Mouse (Mus musculus) MEL (cell line): Measurements from ENCODE around the gene Prrc2b. TPM values are rescaled to one million over a fixed set of nuclear protein-coding genes. Genes with fewer than 3 reads are reported as not detected.

Experiments
- DNase-seq: peaks from one replicate; pipeline ENCODE4 v3.0.0; 2011; ENCODE audit warnings: low read depth, low spot score
- H3K27ac ChIP-seq: 2 replicates; pipeline ENCODE4 v1.5.1; 2012; ENCODE audit warnings: low read depth, mild to moderate bottlenecking, control low read depth, low read length, moderate library complexity; ENCODE audit not compliant: control insufficient read depth
- H3K27me3 ChIP-seq, 2 experiments: fragments of 150-350 bp in 1 of 2; sonication (generic) in 1 of 2; 2 replicates each; pipeline ENCODE4 v1.6.1; 2012; ENCODE audit warnings: low read length in 2 of 2, mild to moderate bottlenecking in 2 of 2, improper control_type of control experiment in 1 of 2, moderate library complexity in 1 of 2; ENCODE audit not compliant: insufficient read depth in 2 of 2, control insufficient read depth in 1 of 2
- H3K36me3 ChIP-seq, 2 experiments: 2 replicates each; pipeline ENCODE4 v1.6.1; 2012 to 2014; ENCODE audit warnings: low read length in 2 of 2, improper control_type of control experiment in 1 of 2, inconsistent platforms in 1 of 2, mild to moderate bottlenecking in 1 of 2; ENCODE audit not compliant: insufficient read depth in 2 of 2, control insufficient read depth in 1 of 2
- H3K4me1 ChIP-seq, 2 experiments: fragments of 150-350 bp in 1 of 2; sonication (generic) in 1 of 2; 2 replicates each; pipeline ENCODE4 v1.6.1; 2012; ENCODE audit warnings: low read length in 2 of 2, improper control_type of control experiment in 1 of 2, mild to moderate bottlenecking in 1 of 2; ENCODE audit not compliant: insufficient read depth in 2 of 2, control insufficient read depth in 1 of 2
- H3K4me3 ChIP-seq, 2 experiments: fragments of 150-350 bp in 1 of 2; sonication (generic) in 1 of 2; 2 replicates each; pipeline ENCODE4 v1.5.1; 2012; ENCODE audit warnings: low read depth in 2 of 2, low read length in 2 of 2, mild to moderate bottlenecking in 2 of 2, moderate library complexity in 2 of 2, control low read depth in 1 of 2, improper control_type of control experiment in 1 of 2; ENCODE audit not compliant: control insufficient read depth in 1 of 2, insufficient read depth in 1 of 2
- H3K79me2 ChIP-seq: 2 replicates; pipeline ENCODE4 v1.6.1; 2012; ENCODE audit warnings: mild to moderate bottlenecking, low read length, moderate library complexity; ENCODE audit not compliant: control insufficient read depth, poor library complexity, insufficient read depth
- H3K9ac ChIP-seq: 2 replicates; pipeline ENCODE4 v1.6.1; 2012; ENCODE audit warnings: low read depth, mild to moderate bottlenecking, control low read depth, low read length, moderate library complexity; ENCODE audit not compliant: control insufficient read depth, poor library complexity, severe bottlenecking
- H3K9me3 ChIP-seq: fragments of 150-350 bp; sonication (generic); replicated peaks from 2 replicates; pipeline ENCODE4 v1.6.1; 2012; ENCODE audit warnings: mild to moderate bottlenecking, low read length, improper control_type of control experiment, moderate library complexity; ENCODE audit not compliant: insufficient read depth
- BHLHE40 ChIP-seq: IDR thresholded peaks from 2 replicates; pipeline ENCODE4 v1.6.1; 2012; ENCODE audit warnings: low read depth, mild to moderate bottlenecking, inconsistent platforms, low read length, improper control_type of control experiment, borderline replicate concordance
- E2F4 ChIP-seq: IDR thresholded peaks from 2 replicates; pipeline ENCODE4 v1.6.1; 2011; ENCODE audit warnings: low read depth, low read length, improper control_type of control experiment, borderline replicate concordance
- EP300 ChIP-seq, 2 experiments: IDR thresholded peaks; 2 replicates each; pipeline ENCODE4 v1.6.1; 2011; ENCODE audit warnings: improper control_type of control experiment in 2 of 2, low read length in 2 of 2, low read depth in 1 of 2, mild to moderate bottlenecking in 1 of 2
- JUND ChIP-seq: IDR thresholded peaks from 2 replicates; pipeline ENCODE4 v1.6.1; 2011; ENCODE audit warnings: low read depth, mild to moderate bottlenecking, improper control_type of control experiment, low read length
- MAFK ChIP-seq: IDR thresholded peaks from 2 replicates; pipeline ENCODE4 v1.6.1; 2011; ENCODE audit warnings: low read depth, mild to moderate bottlenecking, low read length, improper control_type of control experiment, borderline replicate concordance
- MYB ChIP-seq: IDR thresholded peaks from 2 replicates; pipeline ENCODE4 v1.6.1; 2011; ENCODE audit warnings: mild to moderate bottlenecking, low read depth, low read length, improper control_type of control experiment
- NELFE ChIP-seq: IDR thresholded peaks from 2 replicates; pipeline ENCODE4 v1.6.1; 2011; ENCODE audit warnings: low read depth, low read length, improper control_type of control experiment
- NRF1 ChIP-seq: IDR thresholded peaks from 2 replicates; pipeline ENCODE4 v1.6.1; 2014; ENCODE audit warnings: low read depth, mild to moderate bottlenecking, inconsistent platforms, low read length, improper control_type of control experiment, moderate library complexity; ENCODE audit not compliant: poor library complexity, insufficient read depth, severe bottlenecking
- POLR2A ChIP-seq, 2 experiments: IDR thresholded peaks; 2 replicates each; pipeline ENCODE4 v1.6.1; 2011 to 2012; ENCODE audit warnings: low read length in 2 of 2, mild to moderate bottlenecking in 2 of 2, control low read depth in 1 of 2, improper control_type of control experiment in 1 of 2, low read depth in 1 of 2, moderate library complexity in 1 of 2; ENCODE audit not compliant: control insufficient read depth in 1 of 2, insufficient read depth in 1 of 2, poor library complexity in 1 of 2
- POLR2AphosphoS2 ChIP-seq: IDR thresholded peaks from 2 replicates; pipeline ENCODE4 v1.6.1; 2011; ENCODE audit warnings: low read length, improper control_type of control experiment
- RCOR1 ChIP-seq: IDR thresholded peaks from 2 replicates; pipeline ENCODE4 v1.6.1; 2012; ENCODE audit warnings: low read depth, mild to moderate bottlenecking, inconsistent platforms, low read length, improper control_type of control experiment
- TAL1 ChIP-seq: IDR thresholded peaks from 2 replicates; pipeline ENCODE4 v1.6.1; 2012; ENCODE audit warnings: mild to moderate bottlenecking, inconsistent platforms, low read length, moderate library complexity, mixed read lengths
- UBTF ChIP-seq: IDR thresholded peaks from 2 replicates; pipeline ENCODE4 v1.6.1; 2012; ENCODE audit warnings: low read depth, mild to moderate bottlenecking, inconsistent platforms, low read length, improper control_type of control experiment, moderate library complexity, borderline replicate concordance; ENCODE audit not compliant: insufficient read depth
- ZKSCAN1 ChIP-seq: IDR thresholded peaks from 2 replicates; pipeline ENCODE4 v1.6.1; 2012; ENCODE audit warnings: low read depth, mild to moderate bottlenecking, inconsistent platforms, low read length, improper control_type of control experiment, moderate library complexity
- ZMIZ1 ChIP-seq: IDR thresholded peaks from 2 replicates; pipeline ENCODE4 v1.6.1; 2012; ENCODE audit warnings: low read depth, mild to moderate bottlenecking, inconsistent platforms, low read length, improper control_type of control experiment, moderate library complexity
- ZNF384 ChIP-seq: IDR thresholded peaks from 2 replicates; pipeline ENCODE4 v1.6.1; 2012; ENCODE audit warnings: low read depth, mild to moderate bottlenecking, inconsistent platforms, low read length, improper control_type of control experiment
- polyA plus RNA-seq, 2 experiments: library from polyadenylated mRNA; stranded (reverse) in 1 of 2; unstranded in 1 of 2; fragments of >175 nt in 1 of 2; fragments of >200 nt in 1 of 2; gene quantifications; 2 replicates each; pipeline versions ENCODE4 v1.2.1 to v1.2.4; 2012; ENCODE audit warnings: low replicate concordance in 2 of 2, low read depth in 1 of 2; ENCODE audit not compliant: insufficient read length in 2 of 2, insufficient read depth in 1 of 2, missing spikeins in 1 of 2
- total RNA-seq: library from RNA; depleted of rRNA; stranded (reverse); fragments of 300-350 nt; gene quantifications from 2 replicates; pipeline ENCODE4 v1.2.3, GENCODE M21; 2012

Gene Prrc2b
- total and polyA plus RNA-seq, 3 experiments: 14.8 to 42.9 (median 42.2) TPM

DNA sequence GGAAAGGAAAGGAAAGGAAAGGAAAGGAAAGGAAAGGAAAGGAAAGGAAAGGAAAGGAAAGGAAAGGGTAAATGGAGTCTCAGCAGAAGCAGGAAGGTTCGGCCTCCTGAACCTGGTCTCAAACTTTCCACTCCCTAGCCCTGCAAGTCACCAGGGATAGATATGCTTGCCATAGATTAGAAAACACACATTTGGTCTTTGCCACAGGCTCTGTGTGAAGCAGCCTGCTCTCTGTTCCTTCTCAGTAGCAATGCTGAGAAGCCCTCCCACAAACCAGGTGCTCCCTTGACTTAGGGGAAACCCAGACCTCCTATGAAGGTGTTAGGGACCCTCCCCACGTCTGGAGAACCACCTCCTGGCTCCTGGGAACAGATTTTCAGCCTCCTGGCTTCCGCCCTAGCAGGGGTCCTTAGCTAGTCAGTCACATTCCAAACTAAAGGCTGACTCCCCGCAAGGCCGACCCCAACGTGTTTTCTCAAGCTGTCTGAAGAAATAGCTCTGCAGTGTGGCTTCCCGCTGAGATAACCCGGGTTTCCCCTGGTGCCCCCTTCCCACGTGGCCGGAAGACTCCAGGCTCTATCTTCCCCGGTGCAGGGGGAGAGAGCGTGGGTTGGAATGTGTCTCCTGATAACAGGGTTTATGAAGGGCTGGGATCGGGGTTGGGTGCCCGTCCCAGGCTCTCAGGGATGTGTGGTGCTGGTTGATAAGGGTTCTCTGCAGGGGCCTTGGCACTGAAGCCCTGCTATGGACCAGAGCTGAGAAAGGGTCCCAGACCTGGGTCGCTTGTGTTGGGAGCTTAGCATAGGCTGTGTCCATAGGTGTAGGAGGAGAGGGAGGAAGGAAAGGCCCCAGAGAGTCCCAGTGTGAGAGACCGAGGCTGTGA, 23.0 kb upstream of the Prrc2b start (continued):
- TF ChIP-seq UBTF: peak; percentile 92; the same call in 1 of the 2 replicates
- TF ChIP-seq ZMIZ1: peak; percentile 86
- peak; percentile 63; the same call in 1 of the 2 replicates for TF ChIP-seq ZNF384
- TF ChIP-seq MYB: peak; percentile 76; the same call in 1 of the 2 replicates
- 0 out of 2 replicates have a peak, but pooled peaks have one; percentile 21 for TF ChIP-seq JUND
- peak; percentile 67 for TF ChIP-seq NELFE
- TF ChIP-seq POLR2AphosphoS2: peak; percentile 87
- TF ChIP-seq EP300 (IDR thresholded peaks at IDR 0.05; ENCODE audit: low read depth in 1 of 2, low read length in 2 of 2): peak; percentile 97 to 99
- TF ChIP-seq ZKSCAN1: 0 out of 2 replicates have a peak, but pooled peaks have one; percentile 31
- TF ChIP-seq NRF1: 0 out of 2 replicates have a peak, but pooled peaks have one; percentile 12
- peak; percentile 99 for TF ChIP-seq TAL1
- TF ChIP-seq RCOR1: peak; percentile 95
- TF ChIP-seq MAFK: peak; percentile 57; the same call in 1 of the 2 replicates
- TF ChIP-seq BHLHE40: peak; percentile 83

- no peak overlapping the region for H3K4me3 ChIP-seq
- H3K9ac ChIP-seq: peak overlapping the region; percentile 4; the same call in 1 of the 2 replicates
- peaks cover 0 to 32% of the 10 kb centered on the region in 2 experiments; a peak in 2 of 4 replicates for H3K36me3 ChIP-seq
- no peak for DNase-seq
- no peak for TF ChIP-seq MAFK
- TF ChIP-seq E2F4: no peak
- 0 out of 4 replicates have a peak, but pooled peaks of 1 of the 2 experiments have one; percentile 8 for TF ChIP-seq POLR2A (IDR thresholded peaks at IDR 0.05; ENCODE audit: control insufficient read depth in 1 of 2, insufficient read depth in 1 of 2, low read depth in 1 of 2, low read length in 2 of 2, poor library complexity in 1 of 2)
- H3K4me1 ChIP-seq: peaks cover 27 to 41% of the 10 kb centered on the region in 2 experiments
- no peaks in the 10 kb centered on the region for H3K79me2 ChIP-seq
- peak overlapping the region; percentile 76 for H3K27ac ChIP-seq
- no peaks in the 10 kb centered on the region for H3K9me3 ChIP-seq
- H3K27me3 ChIP-seq: no peaks in the 10 kb centered on the region
These were observed 22.4 kb upstream of the Prrc2b start for GRCm38 (mm10) chr2:32128536-32128841.
